Mouse (Mus musculus): ENCODE results near the gene Susd2.

Gene Susd2

GRCm38 (mm10) chr10:75651381-75652068 lies 7.7 kb upstream of the Susd2 start:
- DNase-seq, result no peak

GRCm38 (mm10) chr10:75650306-75650902 lies 6.6 kb upstream of the Susd2 start:
- DNase-seq, result no peak

- no peak for DNase-seq
These were observed 5.7 kb upstream of the Susd2 start for GRCm38 (mm10) chr10:75649406-75649995.

- DNase-seq, result no peak
These were observed 5.2 kb upstream of the Susd2 start for GRCm38 (mm10) chr10:75649001-75649400.

- DNase-seq, result no peak
These were observed 4.3 kb upstream of the Susd2 start for GRCm38 (mm10) chr10:75648091-75648490.

- DNase-seq, result no peak
These were observed 3.6 kb upstream of the Susd2 start for GRCm38 (mm10) chr10:75647362-75647761.

GRCm38 (mm10) chr10:75646406-75646805 lies 2.6 kb upstream of the Susd2 start:
- no peak for DNase-seq

- DNase-seq, result no peak
These were observed 1.8 kb upstream of the Susd2 start for GRCm38 (mm10) chr10:75645616-75646015.

- no peak for DNase-seq
These were observed 917 bp downstream of the Susd2 start for GRCm38 (mm10) chr10:75642891-75643290.

GRCm38 (mm10) chr10:75642436-75642835 lies 1.4 kb downstream of the Susd2 start:
- DNase-seq, result no peak

- no peak for DNase-seq
These were observed 2.0 kb downstream of the Susd2 start for GRCm38 (mm10) chr10:75641721-75642222.

- no peak for DNase-seq
These were observed 6.1 kb downstream of the Susd2 start for GRCm38 (mm10) chr10:75637711-75638110.

GRCm38 (mm10) chr10:75636084-75636786 lies 7.6 kb downstream of the Susd2 start:
- no peak for DNase-seq

- DNase-seq, result peak; percentile 79
These were observed 8.1 kb downstream of the Susd2 start for GRCm38 (mm10) chr10:75635693-75636055.

GRCm38 (mm10) chr10:75635019-75635692 lies 8.7 kb downstream of the Susd2 start:
- DNase-seq, result no peak

GRCm38 (mm10) chr10:75634610-75635009 lies 9.2 kb downstream of the Susd2 start:
- no peak for DNase-seq

- no peak for DNase-seq
These were observed 10.2 kb downstream of the Susd2 start for GRCm38 (mm10) chr10:75633576-75634139.

- no peak for DNase-seq
These were observed 10.8 kb downstream of the Susd2 start for GRCm38 (mm10) chr10:75633048-75633447.

- DNase-seq, result peak; percentile 23
These were observed 11.2 kb downstream of the Susd2 start for GRCm38 (mm10) chr10:75632633-75633032.

GRCm38 (mm10) chr10:75627490-75627889 lies 16.3 kb downstream of the Susd2 start:
- DNase-seq, result no peak

GRCm38 (mm10) chr10:75626991-75627390 lies 16.8 kb downstream of the Susd2 start:
- no peak for DNase-seq

- no peak for DNase-seq
These were observed 17.9 kb downstream of the Susd2 start for GRCm38 (mm10) chr10:75625920-75626319.

- no peak for DNase-seq
These were observed 23.0 kb downstream of the Susd2 start for GRCm38 (mm10) chr10:75620818-75621217.

All from embryo, embryonic 11 days (tissue).